Mouse (Mus musculus): Measurements from ENCODE around the gene Ipo4. TPM values are rescaled to one million over a fixed set of nuclear protein-coding genes. Genes with fewer than 3 reads are reported as not detected.

Gene Ipo4
- polyA plus RNA-seq, 1 experiment from 2014 or later, result 24.6 TPM

DNA sequence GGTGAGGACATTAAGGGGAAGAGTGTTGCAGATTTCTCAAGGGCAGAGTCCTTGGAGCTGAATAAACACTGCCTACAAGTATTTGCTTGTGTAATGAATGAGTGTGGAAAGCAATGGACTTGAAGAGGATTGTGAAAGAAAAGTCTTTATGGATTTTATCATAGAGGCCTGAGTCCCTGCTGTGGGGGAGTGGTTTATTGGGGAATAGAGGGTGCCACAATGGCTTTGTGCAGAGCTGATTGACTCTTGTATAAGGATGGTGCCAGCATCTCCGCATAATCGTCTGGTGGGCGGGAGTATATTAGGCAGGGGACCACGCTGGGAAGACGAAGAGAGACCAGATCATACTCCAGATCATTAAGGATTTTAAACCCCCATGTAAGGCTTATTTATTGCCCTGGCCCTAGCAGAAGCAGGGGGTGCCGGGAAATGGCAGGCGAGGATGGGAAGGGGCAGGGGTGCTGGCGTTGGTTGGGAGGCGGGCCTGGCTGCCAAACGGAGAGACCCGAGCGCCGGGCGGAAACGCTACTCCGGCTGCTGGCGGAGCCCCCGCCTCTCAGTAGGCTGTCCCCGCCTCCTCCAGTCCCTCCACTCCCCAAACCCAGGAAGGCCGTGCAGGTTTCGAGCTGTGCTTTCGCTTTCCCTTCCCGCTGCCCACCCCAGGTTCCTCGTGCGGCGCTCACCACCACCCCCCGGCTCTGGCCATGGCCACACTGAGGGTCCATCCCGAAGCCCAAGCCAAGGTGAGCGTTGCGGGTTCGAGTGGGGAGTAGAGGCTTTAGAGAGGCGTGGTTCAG, 57.7 kb downstream of the Ipo4 start, which contains the start of gene Psme1:
Psme1 (plus strand) TSS at position 253 of the 797 bp plus-strand sequence.
- H3K4me2 ChIP-seq (ENCODE audit: low read depth, low read length), result peak within 1 kb of the TSS; percentile 80
- peak within 1 kb of the TSS; percentile 83 for H3K27ac ChIP-seq (ENCODE audit: low read length)
- peak within 1 kb of the TSS; percentile 80 for H3K9ac ChIP-seq (ENCODE audit: low read depth, low read length)
- WGBS (ENCODE audit: insufficient replicate concordance), result under 1% methylated on average over 32 of the region's 32 CpGs
- H3K9me3 ChIP-seq (replicated peaks; ENCODE audit: control insufficient read depth, low read length), result no peaks in the 10 kb centered on the region
- 0 out of 2 replicates have a peak, but pooled peaks cover 3% of the 10 kb centered on the region for H3K36me3 ChIP-seq (ENCODE audit: control insufficient read depth, insufficient read depth)
- no peaks in the 10 kb centered on the region for H3K27me3 ChIP-seq (ENCODE audit: control insufficient read depth, insufficient read depth, low read depth, low read length)
- peak within 1 kb of the TSS; percentile 70 for H3K4me3 ChIP-seq (ENCODE audit: low read depth, low read length)
- ATAC-seq (ENCODE audit: low read depth), result peak; percentile 86
- peaks cover 25% of the 10 kb centered on the region for H3K4me1 ChIP-seq (ENCODE audit: control insufficient read depth, low read depth, low read length)

- Histone ChIP-seq H3K9ac (ENCODE audit: low read depth, low read length) (no peak overlapping the region), H3K36me3 (ENCODE audit: control insufficient read depth, insufficient read depth) (0 out of 2 replicates have a peak, but pooled peaks cover 3% of the 10 kb centered on the region), H3K4me2 (ENCODE audit: low read depth, low read length) (no peak overlapping the region), H3K4me3 (ENCODE audit: low read depth, low read length) (no peak overlapping the region), H3K27ac (ENCODE audit: low read length) (no peak overlapping the region), H3K4me1 (ENCODE audit: control insufficient read depth, low read depth, low read length) (peaks cover 35% of the 10 kb centered on the region), H3K9me3 (replicated peaks; ENCODE audit: control insufficient read depth, low read length) (no peaks in the 10 kb centered on the region), H3K27me3 (ENCODE audit: control insufficient read depth, insufficient read depth, low read depth, low read length) (no peaks in the 10 kb centered on the region)
- no peak for ATAC-seq (ENCODE audit: low read depth)
- WGBS (ENCODE audit: insufficient replicate concordance), result 80% methylated on average over 16 of the region's 16 CpGs
Measured at GRCm38 (mm10) chr14:55576376-55576775, 59.4 kb downstream of the Ipo4 start.

- WGBS (ENCODE audit: insufficient replicate concordance), result 59% methylated on average over 13 of the region's 13 CpGs
- Histone ChIP-seq H3K9ac (ENCODE audit: low read depth, low read length) (no peak overlapping the region), H3K9me3 (replicated peaks; ENCODE audit: control insufficient read depth, low read length) (no peaks in the 10 kb centered on the region), H3K36me3 (ENCODE audit: control insufficient read depth, insufficient read depth) (0 out of 2 replicates have a peak, but pooled peaks cover 2% of the 10 kb centered on the region), H3K4me2 (ENCODE audit: low read depth, low read length) (no peak overlapping the region), H3K27ac (ENCODE audit: low read length) (no peak overlapping the region), H3K27me3 (ENCODE audit: control insufficient read depth, insufficient read depth, low read depth, low read length) (no peaks in the 10 kb centered on the region), H3K4me1 (ENCODE audit: control insufficient read depth, low read depth, low read length) (peaks cover 35% of the 10 kb centered on the region), H3K4me3 (ENCODE audit: low read depth, low read length) (no peak overlapping the region)
- ATAC-seq (ENCODE audit: low read depth), result no peak
Measured at GRCm38 (mm10) chr14:55575711-55576110, 60.0 kb downstream of the Ipo4 start.

Other genes starting within 250 kb of the Ipo4 start
- gene Dhrs4, start 157.2 kb downstream of the Ipo4 start, polyA plus RNA-seq (2015; fragmentation: Nextera tagmentation; extraction: Ambion mirVana), result 88.8 and 91.2 TPM in 2 replicates
- gene Carmil3, start 145.3 kb downstream of the Ipo4 start, polyA plus RNA-seq (2015; fragmentation: Nextera tagmentation; extraction: Ambion mirVana), result 0.28 and 0.46 TPM in 2 replicates
- not detected in 2 replicates for gene Cpne6, start 125.5 kb downstream of the Ipo4 start, polyA plus RNA-seq (2015; fragmentation: Nextera tagmentation; extraction: Ambion mirVana)
- not detected in 2 replicates for gene Nrl, start 111.0 kb downstream of the Ipo4 start, polyA plus RNA-seq (2015; fragmentation: Nextera tagmentation; extraction: Ambion mirVana)
- 41.2 and 42.5 TPM in 2 replicates for gene Pck2, start 95.7 kb downstream of the Ipo4 start, polyA plus RNA-seq (2015; fragmentation: Nextera tagmentation; extraction: Ambion mirVana)
- gene Dcaf11, start 76.0 kb downstream of the Ipo4 start, polyA plus RNA-seq (2015; fragmentation: Nextera tagmentation; extraction: Ambion mirVana), result 62.0 and 64.7 TPM in 2 replicates
- gene A730061H03Rik, start 75.6 kb downstream of the Ipo4 start, polyA plus RNA-seq (2015; fragmentation: Nextera tagmentation; extraction: Ambion mirVana), result 2.0 and 3.2 TPM in 2 replicates
- gene Fitm1, start 60.3 kb downstream of the Ipo4 start, polyA plus RNA-seq (2015; fragmentation: Nextera tagmentation; extraction: Ambion mirVana), result 0.74 and 2.0 TPM in 2 replicates
- 114 TPM in 2 replicates for gene Psme1, start 57.8 kb downstream of the Ipo4 start, polyA plus RNA-seq (2015; fragmentation: Nextera tagmentation; extraction: Ambion mirVana)
- 22.5 and 25.8 TPM in 2 replicates for gene Emc9, start 50.7 kb downstream of the Ipo4 start, polyA plus RNA-seq (2015; fragmentation: Nextera tagmentation; extraction: Ambion mirVana)
- gene Psme2, start 44.8 kb downstream of the Ipo4 start, polyA plus RNA-seq (2015; fragmentation: Nextera tagmentation; extraction: Ambion mirVana), result 177 and 181 TPM in 2 replicates
- 9.5 and 9.7 TPM in 2 replicates for gene Rnf31, start 44.2 kb downstream of the Ipo4 start, polyA plus RNA-seq (2015; fragmentation: Nextera tagmentation; extraction: Ambion mirVana)
- 15.9 and 17.2 TPM in 2 replicates for gene Irf9, start 32.4 kb downstream of the Ipo4 start, polyA plus RNA-seq (2015; fragmentation: Nextera tagmentation; extraction: Ambion mirVana)
- gene Rec8, start 17.9 kb downstream of the Ipo4 start, polyA plus RNA-seq (2015; fragmentation: Nextera tagmentation; extraction: Ambion mirVana), result 2.9 and 3.1 TPM in 2 replicates
- 0.71 and 1.0 TPM in 2 replicates for gene Gm49378, start 1.9 kb upstream of the Ipo4 start, polyA plus RNA-seq (2015; fragmentation: Nextera tagmentation; extraction: Ambion mirVana)
- gene Tm9sf1, start 7.8 kb upstream of the Ipo4 start, polyA plus RNA-seq (2015; fragmentation: Nextera tagmentation; extraction: Ambion mirVana), result 46.8 and 49.6 TPM in 2 replicates
- gene Tssk4, start 14.2 kb upstream of the Ipo4 start, polyA plus RNA-seq (2015; fragmentation: Nextera tagmentation; extraction: Ambion mirVana), result 0.15 and 0.16 TPM in 2 replicates
- 14.1 and 16.8 TPM in 2 replicates for gene Mdp1, start 24.6 kb upstream of the Ipo4 start, polyA plus RNA-seq (2015; fragmentation: Nextera tagmentation; extraction: Ambion mirVana)
- gene Gmpr2, start 36.0 kb upstream of the Ipo4 start, polyA plus RNA-seq (2015; fragmentation: Nextera tagmentation; extraction: Ambion mirVana), result 20.9 and 22.8 TPM in 2 replicates
- gene Nedd8, start 36.2 kb upstream of the Ipo4 start, polyA plus RNA-seq (2015; fragmentation: Nextera tagmentation; extraction: Ambion mirVana), result 212 and 230 TPM in 2 replicates
- 17.8 and 20.1 TPM in 2 replicates for gene Tinf2, start 45.9 kb upstream of the Ipo4 start, polyA plus RNA-seq (2015; fragmentation: Nextera tagmentation; extraction: Ambion mirVana)
- 2.8 and 3.1 TPM in 2 replicates for gene Tgm1, start 78.0 kb upstream of the Ipo4 start, polyA plus RNA-seq (2015; fragmentation: Nextera tagmentation; extraction: Ambion mirVana)
- 11.3 and 12.4 TPM in 2 replicates for gene Rabggta, start 86.3 kb upstream of the Ipo4 start, polyA plus RNA-seq (2015; fragmentation: Nextera tagmentation; extraction: Ambion mirVana)
- gene Dhrs1, start 109.7 kb upstream of the Ipo4 start, polyA plus RNA-seq (2015; fragmentation: Nextera tagmentation; extraction: Ambion mirVana), result 40.9 and 43.5 TPM in 2 replicates
- 18.6 and 18.7 TPM in 2 replicates for gene Nop9, start 109.7 kb upstream of the Ipo4 start, polyA plus RNA-seq (2015; fragmentation: Nextera tagmentation; extraction: Ambion mirVana)
- 74.1 and 86.9 TPM in 2 replicates for gene Cideb, start 122.5 kb upstream of the Ipo4 start, polyA plus RNA-seq (2015; fragmentation: Nextera tagmentation; extraction: Ambion mirVana)
- 0.38 and 0.40 TPM in 2 replicates for gene Ltb4r2, start 125.5 kb upstream of the Ipo4 start, polyA plus RNA-seq (2015; fragmentation: Nextera tagmentation; extraction: Ambion mirVana)
- gene Ltb4r1, start 130.0 kb upstream of the Ipo4 start, polyA plus RNA-seq (2015; fragmentation: Nextera tagmentation; extraction: Ambion mirVana), result 14.2 and 16.4 TPM in 2 replicates
- 1.9 and 2.4 TPM in 2 replicates for gene Adcy4, start 148.1 kb upstream of the Ipo4 start, polyA plus RNA-seq (2015; fragmentation: Nextera tagmentation; extraction: Ambion mirVana)
- 15.4 and 16.4 TPM in 2 replicates for gene Ripk3, start 152.9 kb upstream of the Ipo4 start, polyA plus RNA-seq (2015; fragmentation: Nextera tagmentation; extraction: Ambion mirVana)
- 0.71 TPM in 2 replicates for gene Nfatc4, start 187.2 kb upstream of the Ipo4 start, polyA plus RNA-seq (2015; fragmentation: Nextera tagmentation; extraction: Ambion mirVana)
- 2.7 and 2.9 TPM in 2 replicates for gene Nynrin, start 218.1 kb upstream of the Ipo4 start, polyA plus RNA-seq (2015; fragmentation: Nextera tagmentation; extraction: Ambion mirVana)
- gene Cbln3, start 248.4 kb upstream of the Ipo4 start, polyA plus RNA-seq (2015; fragmentation: Nextera tagmentation; extraction: Ambion mirVana), result 0.26 TPM in 2 replicates
- 10.9 and 12.8 TPM in 2 replicates for gene Khnyn, start 249.0 kb upstream of the Ipo4 start, polyA plus RNA-seq (2015; fragmentation: Nextera tagmentation; extraction: Ambion mirVana)